Mouse (Mus musculus): ENCODE measurements around the gene Kctd21.
A peak's percentile ranks its signal among the peaks of the same experiment; 100 is the strongest.

Gene Kctd21

DNA sequence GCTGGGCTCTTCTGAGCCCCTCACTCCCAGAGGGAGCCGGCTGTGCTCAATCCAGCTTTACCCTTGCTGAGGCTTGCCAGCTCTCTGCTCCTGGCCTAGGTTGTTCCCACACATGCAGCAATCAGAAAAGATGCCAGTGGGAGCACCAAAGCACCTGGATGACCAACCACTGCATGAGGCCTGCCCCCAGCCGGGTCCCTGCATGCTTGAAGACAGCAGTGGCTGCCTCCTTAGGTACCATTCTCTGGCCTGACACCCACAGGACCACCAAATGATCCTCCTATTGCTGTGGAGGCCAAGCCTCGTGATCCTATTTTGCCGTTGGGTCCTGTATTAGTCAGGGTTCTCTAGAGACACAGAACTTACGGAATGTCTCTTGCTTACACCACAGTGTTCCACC lies 18.8 kb downstream of the Kctd21 start:
- DNase-seq: no peak

DNA sequence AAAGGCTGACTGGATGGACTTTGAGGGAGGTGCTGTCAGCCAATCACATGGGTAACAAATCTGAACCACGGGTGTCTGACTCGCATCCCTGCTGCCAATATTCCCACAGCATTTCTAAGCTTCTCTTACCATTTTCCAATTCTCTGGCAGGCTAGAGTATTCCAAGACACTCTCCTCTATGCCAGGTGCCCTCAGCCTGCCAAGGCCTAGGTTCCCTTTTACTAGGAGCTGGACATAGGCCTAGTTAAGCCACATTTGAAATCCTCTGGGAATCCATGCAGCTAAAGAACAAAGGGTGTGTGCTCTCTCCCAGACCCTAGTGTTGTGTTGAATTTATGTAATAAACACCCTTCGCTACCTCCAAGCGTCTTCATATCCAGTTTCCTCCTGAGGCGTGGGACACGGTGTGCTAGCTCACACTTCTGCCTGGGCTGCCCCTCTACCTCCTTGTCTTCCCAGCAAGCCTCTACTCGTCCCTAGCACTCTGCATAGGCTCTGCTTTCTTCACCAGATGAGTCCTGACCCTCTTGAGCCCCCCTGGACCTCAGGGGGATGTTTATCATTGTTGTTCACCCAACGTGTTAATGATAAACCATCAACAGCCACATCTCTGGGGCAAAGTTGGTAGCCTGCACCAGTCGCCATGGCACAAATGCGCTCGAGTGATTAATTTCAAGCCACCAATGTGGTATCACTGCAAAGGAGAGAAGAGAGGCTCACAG lies 19.8 kb downstream of the Kctd21 start:
- DNase-seq: no peak

DNA sequence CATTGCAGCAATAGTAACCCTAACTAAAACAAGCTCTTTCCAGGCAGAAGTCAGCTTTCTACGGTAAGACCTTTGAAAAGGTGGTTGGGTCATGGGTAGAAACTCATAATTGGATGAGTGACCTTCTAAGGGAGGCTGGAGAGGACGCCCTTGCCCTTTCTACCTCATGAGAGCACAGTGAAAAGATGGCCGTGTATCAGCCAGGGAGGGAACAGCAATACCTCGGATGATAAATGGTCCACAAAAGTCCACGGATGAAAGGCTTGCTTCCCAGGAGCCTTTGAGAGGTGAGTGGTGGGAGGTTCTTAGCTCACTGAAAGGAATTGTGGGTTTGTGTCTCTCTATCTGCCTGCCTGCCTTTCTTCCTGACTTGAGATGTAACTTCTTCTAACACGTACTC lies 21.2 kb downstream of the Kctd21 start:
- no peak for DNase-seq

DNA sequence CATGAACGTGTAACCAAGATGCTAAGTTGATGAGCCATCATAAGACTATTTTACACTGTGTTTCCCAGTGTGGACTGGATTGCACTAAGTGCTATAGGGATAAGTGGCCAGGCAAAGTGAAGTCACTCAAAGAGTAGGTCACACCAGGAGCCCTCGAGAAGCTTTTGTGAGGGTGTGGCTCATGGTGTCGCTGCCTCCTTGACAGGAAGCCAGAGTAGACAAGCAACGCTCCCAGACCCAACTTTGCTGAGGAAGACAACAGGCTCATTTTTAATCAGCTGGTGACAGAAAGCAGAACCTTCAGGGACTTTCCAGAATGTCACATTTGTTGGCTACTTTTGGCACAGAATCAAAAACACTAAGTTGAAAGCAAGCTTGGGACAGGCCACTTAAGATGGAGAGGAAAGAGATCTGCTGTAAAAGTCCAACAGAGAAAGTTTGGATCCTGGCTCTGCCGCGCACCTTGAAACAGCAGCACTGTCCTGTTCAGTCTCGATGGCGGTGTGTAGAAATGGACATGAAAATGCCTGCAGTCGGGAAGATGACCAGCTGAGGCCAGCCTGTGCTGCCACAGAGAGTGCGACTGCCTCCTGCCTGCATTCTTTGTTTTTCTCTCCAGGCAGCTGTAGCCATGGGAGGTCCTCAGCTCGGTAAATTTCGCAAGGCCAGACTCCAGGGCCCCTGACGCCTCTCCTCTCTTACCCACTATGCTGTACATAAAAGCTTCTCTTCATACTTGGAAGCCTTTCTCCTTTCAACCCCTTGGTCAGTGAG lies 23.1 kb downstream of the Kctd21 start:
- no peak for DNase-seq

DNA sequence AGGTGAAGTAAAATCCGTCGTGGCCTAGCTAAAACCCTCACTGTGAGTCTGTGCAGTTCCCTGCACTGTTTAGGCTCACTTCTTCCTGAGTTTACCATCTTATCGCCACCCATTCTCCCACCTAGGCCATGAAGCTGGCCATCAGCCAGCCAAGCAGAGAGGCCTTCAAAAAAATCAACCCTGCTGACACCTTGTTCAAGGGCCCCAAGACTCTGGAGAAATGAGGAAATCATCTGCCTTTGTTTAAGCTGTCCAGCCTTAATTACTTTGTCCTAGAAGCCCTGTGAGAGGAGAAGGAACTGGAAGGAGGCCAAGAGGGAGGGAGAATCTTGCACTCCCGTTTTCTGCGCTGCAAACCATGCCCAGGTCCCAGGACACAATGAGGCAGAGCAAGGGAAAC lies 24.1 kb downstream of the Kctd21 start:
- peak; percentile 17 for DNase-seq

DNA sequence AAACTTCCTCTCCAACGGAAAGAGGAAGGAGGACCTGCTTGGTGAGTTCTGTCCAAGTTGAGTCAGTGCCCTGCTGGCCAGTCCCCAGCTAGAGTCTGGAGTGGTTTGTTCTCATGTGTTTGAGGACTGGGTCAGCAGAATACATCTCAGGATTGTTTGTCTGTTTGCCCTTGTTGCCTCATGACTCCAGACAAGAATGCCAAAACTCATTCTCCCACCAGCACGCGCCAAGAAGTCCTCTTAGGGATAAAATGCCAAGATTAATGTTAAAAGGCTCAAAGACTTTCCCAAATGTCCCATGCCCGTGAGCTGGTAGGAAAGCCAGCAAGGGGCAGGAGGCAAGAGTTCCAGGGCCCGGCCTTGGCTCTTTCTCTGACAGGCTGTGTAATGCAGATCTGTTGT lies 24.7 kb downstream of the Kctd21 start:
- DNase-seq: no peak

DNA sequence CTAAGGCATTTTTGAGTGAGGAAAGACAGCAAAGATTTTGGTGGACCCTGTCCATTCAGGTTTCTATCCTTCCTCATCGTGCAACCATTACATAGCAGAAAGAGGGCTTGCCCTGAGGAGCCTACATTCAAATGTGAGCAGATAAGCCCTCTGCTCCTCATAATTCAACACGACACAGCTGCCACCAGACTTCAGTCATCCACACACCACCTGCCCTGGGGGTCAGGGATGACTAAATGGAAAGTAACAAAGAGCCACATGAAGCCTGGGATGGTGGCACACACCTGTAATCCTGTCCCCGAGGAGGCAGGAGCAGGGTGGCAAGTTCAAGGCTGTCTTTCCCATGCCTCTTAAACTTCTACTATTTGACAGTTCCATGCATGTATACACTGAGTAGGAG lies 25.7 kb downstream of the Kctd21 start:
- DNase-seq: no peak

DNA sequence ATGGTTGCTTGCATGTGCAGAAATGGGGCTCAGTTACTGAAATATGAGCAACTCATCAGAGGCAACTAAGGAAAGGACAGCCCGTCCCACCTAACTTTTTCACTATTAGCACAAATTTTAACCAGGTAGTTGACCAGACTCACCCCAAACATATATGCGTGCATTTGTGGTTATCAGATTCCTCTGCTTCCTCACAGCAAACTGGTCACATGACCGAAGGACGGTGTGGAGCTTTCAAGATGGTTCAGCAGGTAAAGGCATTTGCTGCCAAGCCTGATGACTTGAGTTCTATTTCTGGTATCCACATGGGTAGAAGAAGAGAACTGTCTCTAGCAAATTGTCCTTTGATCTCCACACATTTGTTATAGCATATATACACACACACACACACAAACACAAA lies 26.2 kb downstream of the Kctd21 start:
- DNase-seq: no peak

DNA sequence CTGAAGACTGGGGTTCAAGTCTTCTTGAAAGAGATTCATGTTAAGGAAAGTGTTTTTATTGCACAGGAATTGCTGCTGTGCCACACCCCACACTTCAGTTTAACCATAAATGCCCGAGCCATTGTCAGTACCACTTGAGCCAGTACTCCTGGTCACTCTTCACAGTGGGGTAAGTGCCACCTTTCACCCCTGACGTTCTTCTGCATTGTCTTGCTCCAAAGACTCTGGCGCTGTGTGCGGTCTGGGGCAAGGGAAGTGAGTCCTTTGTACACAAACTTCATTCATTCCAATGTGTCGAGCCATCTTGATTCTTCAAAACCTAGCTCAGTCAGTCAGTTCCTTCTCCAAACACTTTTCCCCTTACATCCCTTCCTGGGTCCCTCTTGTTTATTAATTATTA lies 28.0 kb downstream of the Kctd21 start:
- DNase-seq: no peak

DNA sequence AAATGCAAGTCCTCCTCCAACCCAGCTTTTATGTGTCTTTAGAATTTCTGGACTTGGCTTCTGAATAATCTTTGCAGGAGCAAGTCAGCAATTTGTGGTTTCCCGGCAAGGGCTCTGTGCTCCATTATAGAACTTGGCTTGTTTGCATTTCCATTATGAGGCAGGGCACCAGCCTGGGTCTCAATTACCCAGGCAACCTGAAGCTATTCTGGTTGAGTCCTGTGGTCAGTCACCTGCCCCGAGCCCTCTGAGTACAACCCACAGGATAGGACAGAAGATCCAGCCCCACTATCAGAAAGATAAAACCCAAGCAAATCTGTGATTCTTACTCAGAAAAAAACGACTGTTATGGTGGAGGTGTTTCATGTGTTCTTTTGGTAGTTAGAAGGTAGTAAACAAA lies 28.8 kb downstream of the Kctd21 start:
- DNase-seq: no peak

DNA sequence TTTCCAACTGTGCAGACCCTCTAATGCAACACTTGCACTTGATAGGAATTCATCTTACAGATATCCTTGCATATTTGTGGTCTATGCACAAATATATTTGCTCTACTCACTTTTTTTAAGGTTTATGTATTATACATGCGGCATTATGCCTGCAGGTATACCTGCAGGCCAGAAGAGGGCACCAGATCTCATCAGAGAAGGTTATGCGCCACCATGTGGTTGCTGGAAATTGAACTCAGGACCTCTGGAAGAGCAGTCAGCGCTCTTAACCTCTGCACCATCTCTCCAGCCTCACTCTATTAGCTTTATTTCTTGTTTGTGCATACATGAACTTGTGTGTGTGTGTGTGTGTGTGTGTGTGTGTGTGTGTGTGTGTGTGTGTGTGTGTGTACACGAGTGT lies 29.3 kb downstream of the Kctd21 start:
- DNase-seq: peak; percentile 42

DNA sequence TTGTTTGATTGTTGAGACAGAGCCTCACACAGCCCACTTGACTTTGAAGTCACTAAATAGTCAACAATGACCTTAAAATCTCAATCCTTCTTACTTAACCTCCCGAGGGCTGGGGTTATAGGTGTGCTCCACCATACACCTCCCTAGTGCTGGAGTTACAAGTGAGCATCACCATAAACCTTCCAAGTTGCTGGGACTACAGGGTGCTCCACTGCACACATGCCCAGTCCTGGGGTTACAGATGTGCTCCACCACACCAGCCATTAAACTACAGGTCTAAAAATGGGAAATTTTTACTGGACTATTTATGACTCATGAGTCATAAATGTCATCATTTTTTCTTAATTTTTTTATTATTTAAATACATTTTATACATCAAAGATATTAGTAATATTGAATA lies 33.8 kb downstream of the Kctd21 start:
- DNase-seq: no peak

DNA sequence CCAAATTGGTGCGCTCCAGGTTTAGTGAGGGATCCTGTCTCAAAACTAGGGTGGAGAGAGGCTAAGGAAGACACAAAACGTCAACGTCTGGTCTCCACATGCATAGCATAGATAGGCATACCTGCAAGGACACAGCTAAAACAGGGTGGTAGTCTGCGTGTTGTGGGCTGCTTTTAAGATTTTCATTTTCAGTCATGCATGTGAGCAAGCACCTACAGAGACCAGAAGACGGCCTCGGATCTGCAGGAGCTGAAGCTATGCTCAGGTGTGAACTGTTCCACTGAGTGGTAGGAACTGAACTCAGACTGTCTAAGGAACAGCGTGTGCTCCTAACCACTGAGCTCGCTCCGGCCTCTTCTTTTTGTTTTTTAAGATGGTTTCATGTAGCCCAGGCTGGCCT lies 43.0 kb downstream of the Kctd21 start:
- DNase-seq: no peak

DNA sequence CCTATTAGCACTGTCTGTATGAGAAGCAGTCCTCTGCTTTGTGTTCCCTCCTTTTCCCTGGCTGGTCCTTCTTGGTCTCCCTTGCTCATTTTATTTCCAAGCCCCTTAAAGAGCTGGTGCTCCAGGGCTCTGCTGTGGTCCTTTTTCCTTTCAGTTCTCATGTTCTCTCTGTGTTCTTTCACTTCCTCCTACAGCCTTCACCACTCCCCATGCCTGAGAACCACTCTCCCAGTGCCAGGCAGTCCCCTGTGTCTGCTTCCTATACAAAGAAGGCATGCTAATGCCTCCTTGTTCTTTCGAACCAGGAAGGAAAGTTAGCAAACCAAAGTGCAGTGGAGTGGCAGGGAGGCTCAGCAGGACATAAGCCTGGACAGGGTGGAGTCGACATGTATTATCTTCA lies 43.8 kb downstream of the Kctd21 start:
- DNase-seq: no peak

DNA sequence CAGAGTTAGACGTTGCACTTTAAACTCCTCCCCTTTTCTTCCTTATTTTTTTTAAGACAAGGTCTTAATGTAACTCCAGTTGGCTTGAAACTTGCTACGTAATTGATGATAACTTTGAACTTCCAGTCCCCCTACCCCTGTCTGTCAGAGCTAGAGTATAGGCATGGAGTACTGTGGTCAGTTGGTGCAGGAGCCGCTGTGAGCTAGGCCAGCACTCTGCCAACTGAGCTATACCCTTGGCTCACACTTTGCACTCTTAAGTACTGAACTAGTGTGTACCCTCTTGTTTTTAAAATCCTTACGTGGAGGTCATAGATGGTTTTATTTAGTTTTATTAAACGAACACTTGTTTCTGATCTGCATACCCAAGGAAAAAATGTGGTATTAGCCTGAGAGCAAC lies 47.2 kb downstream of the Kctd21 start:
- DNase-seq: no peak

DNA sequence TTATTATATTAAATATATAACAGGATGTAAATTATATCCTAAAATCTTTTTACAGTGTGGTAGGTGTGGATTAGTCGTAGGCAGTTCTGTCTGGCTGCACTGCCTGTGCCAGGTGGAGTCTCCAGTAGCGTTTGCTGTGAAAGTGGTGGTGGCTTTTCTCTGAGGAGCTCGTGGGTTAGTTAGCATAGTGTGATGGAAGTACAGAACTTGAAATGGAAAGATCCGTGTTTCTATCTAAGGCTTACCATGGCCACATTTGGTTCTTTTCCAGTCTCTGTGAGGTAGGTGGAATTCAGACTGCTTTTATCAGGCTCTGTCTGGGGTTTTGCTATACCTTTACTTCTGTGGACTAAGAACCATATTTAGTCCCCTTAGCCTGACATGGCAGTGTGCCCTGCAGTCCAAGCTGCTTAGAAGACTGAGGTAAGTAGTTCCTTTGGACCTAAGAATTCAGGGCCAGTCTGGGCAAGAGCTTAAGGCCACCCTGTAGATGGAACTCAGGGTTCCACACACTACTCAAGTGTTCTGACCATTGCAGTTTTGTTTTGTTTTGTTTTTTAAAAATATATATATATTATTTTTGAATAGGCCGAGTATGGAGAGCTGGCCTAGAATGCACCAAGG lies 48.5 kb downstream of the Kctd21 start:
- DNase-seq: no peak

DNA sequence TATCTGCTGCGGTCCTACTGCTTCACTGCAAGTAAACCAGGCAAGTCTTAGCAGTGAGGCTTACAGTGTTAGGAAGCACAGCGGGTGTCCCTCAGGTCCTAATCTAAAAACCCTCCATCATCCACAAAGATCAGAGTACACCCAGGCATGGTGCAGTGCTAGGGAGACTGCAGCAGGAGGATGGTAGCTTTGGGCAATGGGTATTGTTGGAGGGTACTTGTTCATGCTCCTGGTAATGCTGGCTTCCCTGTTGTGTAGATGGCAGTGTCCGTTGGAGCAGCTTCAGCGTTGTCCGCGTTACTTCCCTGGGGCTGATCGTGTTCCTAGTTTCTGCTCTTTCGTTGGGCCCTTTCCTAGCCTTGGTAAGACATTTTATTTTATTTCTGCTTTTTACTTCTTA lies 50.5 kb downstream of the Kctd21 start:
- no peak for DNase-seq

DNA sequence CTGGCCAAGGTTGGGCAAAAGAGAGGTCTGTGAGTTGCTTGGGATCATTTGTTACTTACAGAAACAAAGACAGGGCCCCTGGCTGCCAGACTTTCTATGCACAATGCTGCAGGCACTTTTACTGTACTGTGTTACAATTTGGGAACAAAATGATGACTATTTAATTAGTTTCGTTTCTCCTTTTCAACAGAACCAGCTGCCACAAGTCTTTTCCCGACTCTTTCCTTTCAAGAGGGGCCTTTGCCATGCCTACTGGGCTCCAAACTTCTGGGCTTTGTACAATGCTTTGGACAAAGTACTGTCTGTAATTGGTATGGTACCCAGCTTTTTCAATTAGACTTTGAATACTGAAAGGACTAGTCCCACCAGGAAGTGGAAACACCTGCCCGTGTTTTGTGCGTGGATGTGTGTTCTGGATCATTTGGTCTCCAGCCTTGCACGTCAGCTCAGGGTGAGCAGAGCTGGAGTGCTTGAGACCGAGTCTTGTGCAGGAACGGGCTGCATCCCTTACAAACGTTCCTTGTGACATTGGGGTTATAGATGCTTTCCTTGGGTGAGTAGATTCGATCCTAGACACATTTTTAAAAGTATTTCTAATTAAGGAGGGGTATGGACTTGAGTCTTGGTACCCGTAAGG lies 51.5 kb downstream of the Kctd21 start:
- DNase-seq: no peak

DNA sequence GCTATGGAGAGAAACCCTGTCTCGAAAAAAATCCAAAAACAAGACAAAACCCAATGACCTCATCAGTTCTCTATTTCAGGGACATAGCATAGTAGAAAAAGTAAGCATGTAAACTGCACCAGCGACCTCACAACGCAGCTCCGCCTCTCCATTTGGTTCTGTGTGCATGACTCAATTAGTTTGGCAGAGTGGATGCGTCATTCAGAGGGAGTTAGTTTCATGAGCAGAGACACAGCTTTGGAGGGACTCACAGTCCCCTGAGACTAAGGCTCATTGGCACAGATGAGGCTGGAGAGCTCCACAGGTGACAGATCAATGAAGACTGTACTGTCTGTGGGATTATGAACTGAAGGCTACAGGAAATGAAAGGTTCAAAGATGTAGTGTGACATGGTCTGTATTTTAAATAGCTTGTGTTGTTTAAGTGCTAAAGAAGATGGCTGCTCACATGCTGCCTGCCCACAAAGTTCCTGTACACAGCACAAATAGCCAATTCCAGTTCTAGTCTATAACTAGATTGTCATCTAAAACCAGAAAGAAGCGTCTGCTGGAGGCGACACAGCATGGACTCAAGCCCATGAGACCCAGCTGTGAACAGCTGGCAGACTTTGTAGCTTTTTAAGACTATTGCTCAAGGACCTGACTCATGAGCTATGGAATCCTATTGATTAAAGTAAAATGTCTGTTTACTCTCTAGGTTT lies 54.1 kb downstream of the Kctd21 start:
- no peak for DNase-seq

DNA sequence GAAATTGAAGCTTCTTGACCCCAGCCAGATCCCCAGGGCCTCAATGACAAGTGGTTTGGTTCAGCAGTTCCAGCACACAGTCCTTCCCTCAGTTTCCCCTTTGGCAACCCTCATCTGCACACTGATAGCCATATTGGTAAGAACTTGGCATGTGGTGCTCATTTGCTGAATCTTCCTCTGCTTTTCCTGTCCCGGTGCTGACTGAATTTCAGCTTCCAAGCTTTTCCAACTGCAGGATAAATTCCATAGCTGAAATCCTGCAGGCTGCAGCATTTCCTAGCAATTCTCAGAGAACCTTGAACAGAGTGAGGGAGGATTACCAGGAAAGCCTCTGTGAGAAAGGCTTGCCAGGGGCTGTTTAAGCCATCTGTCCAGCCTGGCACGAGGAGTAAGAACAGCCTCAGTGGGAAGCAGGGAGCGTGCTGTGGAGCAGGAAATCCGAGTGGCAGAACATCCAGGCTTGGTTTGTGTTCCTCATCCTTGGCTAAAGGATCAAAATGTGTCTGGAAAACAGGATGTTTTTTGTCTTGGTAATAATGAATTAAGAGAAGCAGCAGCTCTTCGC lies 54.8 kb downstream of the Kctd21 start:
- no peak for DNase-seq

DNA sequence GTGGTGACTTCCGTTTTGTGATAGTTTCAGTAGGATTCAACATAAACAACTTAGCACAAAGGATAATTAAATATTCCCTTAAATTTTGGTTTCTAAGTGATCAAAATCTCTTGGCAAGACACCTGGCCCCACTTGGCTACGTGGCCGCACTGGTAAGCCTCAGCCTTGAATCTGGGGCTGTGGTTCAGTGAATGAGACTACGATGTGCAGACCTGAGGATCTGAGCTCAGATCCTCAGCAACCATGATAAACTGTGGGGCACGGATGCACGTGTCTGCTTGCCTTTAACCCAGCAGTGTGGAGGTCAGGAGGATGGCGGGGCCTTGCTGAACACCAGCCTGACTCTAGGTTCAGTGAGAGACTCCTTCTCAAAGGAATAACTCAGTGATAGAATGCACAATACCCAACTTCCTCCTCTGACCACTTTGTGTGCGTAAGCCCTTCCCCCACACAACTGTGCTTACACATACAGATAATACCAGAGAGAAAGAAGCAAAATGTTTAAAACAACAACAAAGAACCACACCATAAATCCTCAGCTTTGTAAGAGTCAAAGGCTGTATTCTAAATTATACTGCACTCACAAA lies 55.5 kb downstream of the Kctd21 start:
- DNase-seq: no peak

DNA sequence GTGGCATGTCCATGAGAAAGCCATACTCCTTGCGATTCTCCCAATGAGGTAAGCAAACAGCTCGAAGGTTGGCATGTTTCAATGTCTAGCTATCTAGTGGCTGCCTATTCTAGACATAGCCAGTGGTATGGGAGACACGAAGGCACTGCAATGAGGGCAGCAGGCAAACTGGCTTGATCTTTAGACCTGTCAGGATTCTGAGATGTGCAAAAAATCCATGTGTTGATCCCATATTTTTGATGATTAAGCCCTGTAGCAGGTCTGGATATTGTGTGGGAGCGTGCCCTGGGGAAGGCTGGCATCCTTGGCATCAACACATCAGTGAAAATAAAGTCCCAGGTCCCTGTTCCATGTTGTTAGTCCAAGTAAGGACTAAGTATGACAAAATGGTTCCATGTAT lies 56.4 kb downstream of the Kctd21 start:
- no peak for DNase-seq
